Mouse (Mus musculus): ENCODE data around the gene Zc3h10. TPM values are rescaled to one million over a fixed set of nuclear protein-coding genes. Genes with fewer than 3 reads are reported as not detected.

The Zc3h10 gene
- polyA plus RNA-seq, 1 experiment from 2014 or later = 10.4 TPM

GRCm38 (mm10) chr10:128515044-128515443, 32.5 kb downstream of the Zc3h10 start:
- 71% methylated on average over 4 of the region's 4 CpGs for WGBS
- H3K9ac ChIP-seq (ENCODE audit: low read depth, low read length) = no peak overlapping the region
- H3K27me3 ChIP-seq (replicated peaks; ENCODE audit: control insufficient read depth, insufficient read depth, low read length) = no peaks in the 10 kb centered on the region
- H3K27ac ChIP-seq (ENCODE audit: low read depth, low read length) = no peak overlapping the region
- H3K4me1 ChIP-seq (replicated peaks; ENCODE audit: control insufficient read depth, insufficient read depth, low read length) = no peaks in the 10 kb centered on the region
- 0 out of 2 replicates have a peak, but pooled peaks have one; percentile 12 for ATAC-seq
- no peak overlapping the region for H3K4me2 ChIP-seq (replicated peaks; ENCODE audit: low read depth)
- no peak for TF ChIP-seq CTCF (IDR thresholded peaks at IDR 0.05; ENCODE audit: low read depth)
- H3K9me3 ChIP-seq (ENCODE audit: control insufficient read depth) = no peaks in the 10 kb centered on the region
- H3K4me3 ChIP-seq (ENCODE audit: low read depth, low read length) = no peak overlapping the region
- H3K36me3 ChIP-seq (ENCODE audit: control insufficient read depth, insufficient read depth) = peaks cover 71% of the 10 kb centered on the region

GRCm38 (mm10) chr10:128511761-128512160, 35.8 kb downstream of the Zc3h10 start:
- Histone ChIP-seq H3K27me3 (replicated peaks; ENCODE audit: control insufficient read depth, insufficient read depth, low read length) (no peaks in the 10 kb centered on the region), H3K27ac (ENCODE audit: low read depth, low read length) (no peak overlapping the region), H3K36me3 (ENCODE audit: control insufficient read depth, insufficient read depth) (peaks cover 49% of the 10 kb centered on the region), H3K4me2 (replicated peaks; ENCODE audit: low read depth) (no peak overlapping the region), H3K4me3 (ENCODE audit: low read depth, low read length) (no peak overlapping the region), H3K4me1 (replicated peaks; ENCODE audit: control insufficient read depth, insufficient read depth, low read length) (no peaks in the 10 kb centered on the region), H3K9ac (ENCODE audit: low read depth, low read length) (no peak overlapping the region), H3K9me3 (ENCODE audit: control insufficient read depth) (no peaks in the 10 kb centered on the region)
- WGBS = 88% methylated on average over 12 of the region's 12 CpGs
- TF ChIP-seq CTCF (IDR thresholded peaks at IDR 0.05; ENCODE audit: low read depth) = no peak
- ATAC-seq = no peak

DNA sequence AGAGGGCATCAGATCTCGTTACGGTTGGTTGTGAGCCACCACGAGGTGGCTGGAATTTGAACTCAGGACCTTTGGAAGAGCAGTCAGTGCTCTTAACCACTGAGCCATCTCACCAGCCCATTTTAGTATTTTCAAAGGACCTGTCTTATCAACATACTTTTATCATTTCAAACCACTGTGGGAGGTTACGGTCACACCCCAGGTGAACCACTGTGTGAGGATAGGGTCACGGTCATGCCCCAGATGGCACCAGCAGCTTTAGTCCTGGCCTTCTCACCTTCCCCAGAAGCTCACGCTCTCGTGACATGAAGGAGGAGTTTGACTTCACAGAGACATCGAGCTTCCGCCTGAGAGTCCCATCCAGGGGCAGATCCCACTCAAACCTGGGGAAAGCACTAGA, 36.4 kb downstream of the Zc3h10 start:
- ATAC-seq = no peak
- no peaks in the 10 kb centered on the region for H3K4me1 ChIP-seq (replicated peaks; ENCODE audit: control insufficient read depth, insufficient read depth, low read length)
- no peaks in the 10 kb centered on the region for H3K9me3 ChIP-seq (ENCODE audit: control insufficient read depth)
- no peak overlapping the region for H3K4me3 ChIP-seq (ENCODE audit: low read depth, low read length)
- WGBS = 90% methylated on average over 9 of the region's 9 CpGs
- no peak overlapping the region for H3K9ac ChIP-seq (ENCODE audit: low read depth, low read length)
- no peak overlapping the region for H3K27ac ChIP-seq (ENCODE audit: low read depth, low read length)
- no peak overlapping the region for H3K4me2 ChIP-seq (replicated peaks; ENCODE audit: low read depth)
- peaks cover 44% of the 10 kb centered on the region for H3K36me3 ChIP-seq (ENCODE audit: control insufficient read depth, insufficient read depth)
- H3K27me3 ChIP-seq (replicated peaks; ENCODE audit: control insufficient read depth, insufficient read depth, low read length) = no peaks in the 10 kb centered on the region
- TF ChIP-seq CTCF (IDR thresholded peaks at IDR 0.05; ENCODE audit: low read depth) = no peak

- no peak for ATAC-seq
- Histone ChIP-seq H3K4me1 (replicated peaks; ENCODE audit: control insufficient read depth, insufficient read depth, low read length) (no peaks in the 10 kb centered on the region), H3K9me3 (ENCODE audit: control insufficient read depth) (no peaks in the 10 kb centered on the region), H3K4me3 (ENCODE audit: low read depth, low read length) (no peak overlapping the region), H3K36me3 (ENCODE audit: control insufficient read depth, insufficient read depth) (peaks cover 36% of the 10 kb centered on the region), H3K9ac (ENCODE audit: low read depth, low read length) (no peak overlapping the region), H3K27ac (ENCODE audit: low read depth, low read length) (0 out of 2 replicates have a peak overlapping the region, but pooled peaks have one; percentile 8), H3K4me2 (replicated peaks; ENCODE audit: low read depth) (no peak overlapping the region), H3K27me3 (replicated peaks; ENCODE audit: control insufficient read depth, insufficient read depth, low read length) (no peaks in the 10 kb centered on the region)
- no peak for TF ChIP-seq CTCF (IDR thresholded peaks at IDR 0.05; ENCODE audit: low read depth)
- WGBS = 80% methylated on average over 11 of the region's 11 CpGs
Measured at GRCm38 (mm10) chr10:128510301-128510700, 37.3 kb downstream of the Zc3h10 start.

GRCm38 (mm10) chr10:128509831-128510230, 37.7 kb downstream of the Zc3h10 start:
- Histone ChIP-seq H3K4me3 (ENCODE audit: low read depth, low read length) (no peak overlapping the region), H3K27ac (ENCODE audit: low read depth, low read length) (peak overlapping the region; percentile 8; the same call in 1 of the 2 replicates), H3K9ac (ENCODE audit: low read depth, low read length) (no peak overlapping the region), H3K27me3 (replicated peaks; ENCODE audit: control insufficient read depth, insufficient read depth, low read length) (no peaks in the 10 kb centered on the region), H3K4me2 (replicated peaks; ENCODE audit: low read depth) (no peak overlapping the region), H3K36me3 (ENCODE audit: control insufficient read depth, insufficient read depth) (peaks cover 36% of the 10 kb centered on the region), H3K9me3 (ENCODE audit: control insufficient read depth) (no peaks in the 10 kb centered on the region), H3K4me1 (replicated peaks; ENCODE audit: control insufficient read depth, insufficient read depth, low read length) (no peaks in the 10 kb centered on the region; the same call in 1 of the 2 replicates)
- TF ChIP-seq CTCF (IDR thresholded peaks at IDR 0.05; ENCODE audit: low read depth) = no peak
- ATAC-seq = no peak
- 62% methylated on average over 4 of the region's 4 CpGs for WGBS

GRCm38 (mm10) chr10:128509203-128509602, 38.4 kb downstream of the Zc3h10 start:
- Histone ChIP-seq H3K27me3 (replicated peaks; ENCODE audit: control insufficient read depth, insufficient read depth, low read length) (no peaks in the 10 kb centered on the region), H3K4me3 (ENCODE audit: low read depth, low read length) (no peak overlapping the region), H3K9me3 (ENCODE audit: control insufficient read depth) (no peaks in the 10 kb centered on the region), H3K27ac (ENCODE audit: low read depth, low read length) (no peak overlapping the region), H3K4me2 (replicated peaks; ENCODE audit: low read depth) (no peak overlapping the region), H3K4me1 (replicated peaks; ENCODE audit: control insufficient read depth, insufficient read depth, low read length) (no peaks in the 10 kb centered on the region; the same call in 1 of the 2 replicates), H3K9ac (ENCODE audit: low read depth, low read length) (no peak overlapping the region), H3K36me3 (ENCODE audit: control insufficient read depth, insufficient read depth) (peaks cover 36% of the 10 kb centered on the region)
- ATAC-seq = no peak
- WGBS = 87% methylated on average over 9 of the region's 9 CpGs
- TF ChIP-seq CTCF (IDR thresholded peaks at IDR 0.05; ENCODE audit: low read depth) = no peak

- H3K36me3 ChIP-seq (ENCODE audit: control insufficient read depth, insufficient read depth) = peaks cover 29% of the 10 kb centered on the region
- no peak overlapping the region for H3K9ac ChIP-seq (ENCODE audit: low read depth, low read length)
- 66% methylated on average over 9 of the region's 9 CpGs for WGBS
- H3K27me3 ChIP-seq (replicated peaks; ENCODE audit: control insufficient read depth, insufficient read depth, low read length) = no peaks in the 10 kb centered on the region
- ATAC-seq = no peak
- H3K4me3 ChIP-seq (ENCODE audit: low read depth, low read length) = no peak overlapping the region
- no peak overlapping the region for H3K27ac ChIP-seq (ENCODE audit: low read depth, low read length)
- H3K4me1 ChIP-seq (replicated peaks; ENCODE audit: control insufficient read depth, insufficient read depth, low read length) = no peaks in the 10 kb centered on the region; the same call in 1 of the 2 replicates
- no peaks in the 10 kb centered on the region for H3K9me3 ChIP-seq (ENCODE audit: control insufficient read depth)
- TF ChIP-seq CTCF (IDR thresholded peaks at IDR 0.05; ENCODE audit: low read depth) = no peak
- H3K4me2 ChIP-seq (replicated peaks; ENCODE audit: low read depth) = no peak overlapping the region
Measured at GRCm38 (mm10) chr10:128508260-128508659, 39.3 kb downstream of the Zc3h10 start.
